Mouse (Mus musculus) spleen, adult 2 months (tissue): ENCODE data around the gene Babam2. TPM values are rescaled to one million over a fixed set of nuclear protein-coding genes. Genes with fewer than 3 reads are reported as not detected.

Experiments used
- DNase-seq, 2 experiments: peaks; one replicate each; pipeline versions ENCODE4 v3.0.0 to v3.0.0-alpha.2; 2012 to 2021; ENCODE audit warnings: low spot score in 2 of 2, low read depth in 1 of 2
- H3K27ac ChIP-seq: fragments of 200-500 bp; 2 replicates; pipeline ENCODE4 v1.5.1; 2012; ENCODE audit warnings: low read length, inconsistent platforms; ENCODE audit not compliant: insufficient read depth
- H3K27me3 ChIP-seq: fragments of 200-500 bp; 2 replicates; pipeline ENCODE4 v1.6.1; 2012; ENCODE audit warnings: mild to moderate bottlenecking, moderate library complexity, low read length, inconsistent platforms; ENCODE audit not compliant: control insufficient read depth, insufficient read depth
- H3K36me3 ChIP-seq: fragments of 200-500 bp; 2 replicates; pipeline ENCODE4 v1.6.1; 2012; ENCODE audit warnings: mild to moderate bottlenecking, low read length, inconsistent platforms; ENCODE audit not compliant: control insufficient read depth, insufficient read depth
- H3K4me1 ChIP-seq: fragments of 200-500 bp; 2 replicates; pipeline ENCODE4 v1.6.1; 2011; ENCODE audit warnings: inconsistent platforms; ENCODE audit not compliant: control insufficient read depth, insufficient read depth, insufficient read length
- H3K4me3 ChIP-seq: fragments of 200-500 bp; 2 replicates; pipeline ENCODE4 v1.5.1; 2011; ENCODE audit warnings: mild to moderate bottlenecking, inconsistent platforms; ENCODE audit not compliant: insufficient read depth, insufficient read length; ENCODE audit errors: extremely low read depth
- CTCF ChIP-seq: fragments of 200-500 bp; IDR thresholded peaks from 2 replicates; pipeline ENCODE4 v1.5.1; 2011; ENCODE audit warnings: mild to moderate bottlenecking, inconsistent platforms; ENCODE audit not compliant: insufficient read depth, insufficient read length, insufficient replicate concordance; ENCODE audit errors: extremely low read depth
- POLR2A ChIP-seq: fragments of 200-500 bp; IDR thresholded peaks from 2 replicates; pipeline ENCODE4 v1.6.1; 2011; ENCODE audit warnings: low read depth, low read length, inconsistent platforms
- WGBS: fragments of 180-500 bp; shearing (Covaris S2); methylation state at CpG from one replicate; pipeline ENCODE4 v1.1.7; 2018; 5-methylcytosine and 5-hydroxymethylcytosine counted together
- polyA plus RNA-seq: library from polyadenylated mRNA; depleted of rRNA; stranded (reverse); fragments of >200 nt; gene quantifications from 2 replicates; pipeline ENCODE4 v1.2.3, GENCODE M21; 2012

Babam2 gene
- polyA plus RNA-seq, 1 experiment, result 12.2 TPM

- TF ChIP-seq POLR2A (no peak), CTCF (no peak)
- H3K27ac ChIP-seq, result no peak overlapping the region
- no peak for DNase-seq
- 23% methylated on average over 4 of the region's 4 CpGs for WGBS
- H3K4me1 ChIP-seq, result peaks cover 21% of the 10 kb centered on the region; the same call in 1 of the 2 replicates
- no peaks in the 10 kb centered on the region for H3K27me3 ChIP-seq
- no peak overlapping the region for H3K4me3 ChIP-seq
- no peaks in the 10 kb centered on the region for H3K36me3 ChIP-seq
These were observed 413.2 kb downstream of the Babam2 start for GRCm38 (mm10) chr5:32110651-32111050.

DNA sequence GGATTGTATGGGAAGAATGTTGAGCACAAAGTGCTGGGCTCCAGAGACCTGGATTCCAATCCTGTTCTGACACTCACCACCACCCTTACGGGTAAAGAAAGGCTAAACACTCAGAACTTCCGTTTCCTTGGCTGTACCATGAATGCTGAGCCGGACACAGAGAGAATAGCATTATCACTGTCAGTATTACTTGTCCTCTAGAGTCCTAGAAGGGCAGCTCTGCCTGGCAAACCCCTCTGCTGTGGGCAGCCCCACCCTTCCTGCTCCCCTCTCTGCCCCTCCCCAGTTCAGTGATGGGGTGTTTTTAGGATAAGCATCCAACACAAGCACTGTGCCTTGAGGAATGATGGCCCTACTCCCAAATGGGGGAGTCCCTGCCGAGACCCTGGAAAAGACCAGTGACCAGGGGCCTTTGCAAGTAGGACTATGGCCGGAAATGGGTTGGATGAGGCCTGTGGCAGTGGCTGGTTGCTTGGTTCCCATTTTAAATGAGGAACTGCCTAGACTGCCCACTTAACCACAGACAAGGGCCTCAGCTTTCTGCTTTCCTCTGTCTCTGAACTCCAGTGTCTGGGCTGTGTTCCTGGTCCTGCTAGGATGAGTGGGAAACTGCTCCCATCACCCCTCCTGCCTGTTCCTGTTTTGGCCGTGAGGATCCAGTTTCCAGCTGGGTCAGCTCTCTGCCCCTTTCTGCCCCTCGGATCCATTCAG lies 414.9 kb downstream of the Babam2 start:
- DNase-seq, result no peak
- no peak overlapping the region for H3K27ac ChIP-seq
- H3K27me3 ChIP-seq, result no peaks in the 10 kb centered on the region

GRCm38 (mm10) chr5:32120901-32121376 lies 423.5 kb downstream of the Babam2 start:
- Histone ChIP-seq H3K36me3 (no peaks in the 10 kb centered on the region), H3K27ac (no peak overlapping the region), H3K4me1 (no peaks in the 10 kb centered on the region), H3K27me3 (no peaks in the 10 kb centered on the region), H3K4me3 (no peak overlapping the region)
- DNase-seq, result no peak
- TF ChIP-seq CTCF (no peak), POLR2A (no peak)
- WGBS, result 84% methylated on average over 11 of the region's 11 CpGs

More for the DNA sequence above, 414.9 kb downstream of the Babam2 start:
- Histone ChIP-seq H3K36me3 (no peaks in the 10 kb centered on the region), H3K4me1 (peaks cover 21% of the 10 kb centered on the region; the same call in 1 of the 2 replicates), H3K4me3 (no peak overlapping the region)
- 38% methylated on average over 7 of the region's 7 CpGs for WGBS
- TF ChIP-seq POLR2A, result no peak
- no peak for TF ChIP-seq CTCF

GRCm38 (mm10) chr5:32121936-32122335 lies 424.5 kb downstream of the Babam2 start:
- Histone ChIP-seq H3K27me3 (no peaks in the 10 kb centered on the region), H3K4me1 (no peaks in the 10 kb centered on the region), H3K4me3 (no peak overlapping the region), H3K27ac (no peak overlapping the region), H3K36me3 (no peaks in the 10 kb centered on the region)
- no peak for TF ChIP-seq POLR2A
- no peak for TF ChIP-seq CTCF
- no peak for DNase-seq
- 91% methylated on average over 6 of the region's 6 CpGs for WGBS

DNA sequence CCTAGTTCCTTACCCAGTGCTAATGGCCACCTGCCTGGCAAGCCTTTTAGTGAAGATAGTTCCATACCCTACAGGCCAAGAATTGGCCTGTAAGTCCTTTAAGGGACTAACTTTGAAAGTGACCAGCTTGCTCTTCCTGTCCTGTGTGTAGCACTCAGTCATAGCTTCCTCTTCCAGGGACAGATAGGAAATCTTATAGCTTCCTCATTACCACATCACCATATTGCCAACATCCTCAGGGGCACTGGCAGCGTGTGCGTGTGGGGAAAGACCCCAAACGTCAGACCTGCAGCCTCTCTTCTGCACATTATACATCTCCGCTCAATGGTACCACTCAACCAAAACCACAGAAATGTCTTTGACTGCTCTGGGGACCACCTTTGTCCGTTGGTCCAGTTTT lies 424.9 kb downstream of the Babam2 start:
- Histone ChIP-seq H3K4me1 (no peaks in the 10 kb centered on the region), H3K36me3 (no peaks in the 10 kb centered on the region), H3K27ac (no peak overlapping the region), H3K4me3 (no peak overlapping the region), H3K27me3 (no peaks in the 10 kb centered on the region)
- DNase-seq, result no peak
- WGBS, result 23% methylated on average over 5 of the region's 5 CpGs
- no peak for TF ChIP-seq CTCF
- TF ChIP-seq POLR2A, result no peak

DNA sequence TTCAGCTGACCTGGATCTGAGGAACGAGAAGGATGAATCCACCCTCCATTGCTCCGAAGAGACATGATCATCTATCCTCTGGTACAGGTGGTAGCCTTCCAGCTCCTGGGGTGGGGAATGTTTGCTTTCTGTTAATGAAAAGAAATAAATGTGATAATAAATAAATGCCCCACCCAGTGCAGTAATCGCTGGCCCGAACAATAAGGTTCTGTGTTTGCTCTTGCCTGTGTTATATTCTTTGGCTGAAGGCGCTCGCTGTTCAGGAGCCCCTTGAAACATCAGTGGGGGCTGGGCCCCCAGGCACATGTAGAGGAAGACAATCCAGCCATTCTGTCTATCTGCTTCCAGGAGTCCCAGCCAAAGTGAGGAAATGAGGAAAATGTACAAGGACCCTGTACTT lies 427.5 kb downstream of the Babam2 start:
- TF ChIP-seq CTCF, result no peak
- no peak for TF ChIP-seq POLR2A
- Histone ChIP-seq H3K36me3 (no peaks in the 10 kb centered on the region), H3K4me1 (no peaks in the 10 kb centered on the region), H3K4me3 (no peak overlapping the region), H3K27ac (no peak overlapping the region), H3K27me3 (no peaks in the 10 kb centered on the region)
- no peak for DNase-seq
- 94% methylated on average over 6 of the region's 6 CpGs for WGBS

GRCm38 (mm10) chr5:32127226-32127625 lies 429.7 kb downstream of the Babam2 start:
- DNase-seq, result no peak
- no peak for TF ChIP-seq POLR2A
- no peak for TF ChIP-seq CTCF
- H3K4me1 ChIP-seq, result no peaks in the 10 kb centered on the region
- H3K27me3 ChIP-seq, result no peaks in the 10 kb centered on the region
- H3K36me3 ChIP-seq, result no peaks in the 10 kb centered on the region
- no peak overlapping the region for H3K27ac ChIP-seq
- 86% methylated on average over 3 of the region's 3 CpGs for WGBS
- H3K4me3 ChIP-seq, result no peak overlapping the region
